Mouse (Mus musculus) cerebellum, postnatal 4 days (tissue): Measurements from ENCODE around the gene Exoc6.

Experiments
- DNase-seq, 2 experiments: peaks; one replicate each; pipeline ENCODE4 v3.0.0; 2022; ENCODE audit warnings: low spot score in 2 of 2, mixed read lengths in 1 of 2

The Exoc6 gene

GRCm38 (mm10) chr19:37689478-37689877 is 139.3 kb downstream of the Exoc6 start:
- DNase-seq: no peak

GRCm38 (mm10) chr19:37690716-37691115 is 140.5 kb downstream of the Exoc6 start:
- DNase-seq: no peak

- DNase-seq: no peak
Observed at GRCm38 (mm10) chr19:37692879-37693278, 142.7 kb downstream of the Exoc6 start.

- no peak for DNase-seq
Observed at GRCm38 (mm10) chr19:37695146-37695545, 144.9 kb downstream of the Exoc6 start.

GRCm38 (mm10) chr19:37695762-37696602 is 145.8 kb downstream of the Exoc6 start:
- no peak for DNase-seq

- no peak for DNase-seq
Observed at GRCm38 (mm10) chr19:37696603-37697334, 146.6 kb downstream of the Exoc6 start.

GRCm38 (mm10) chr19:37697335-37697636 is 147.1 kb downstream of the Exoc6 start:
- DNase-seq: no peak

- no peak for DNase-seq
Observed at GRCm38 (mm10) chr19:37697651-37698272, 147.5 kb downstream of the Exoc6 start, which contains the start of gene Cyp26a1. TSS of gene Cyp26a1 (plus strand) at chr19:37697798.

GRCm38 (mm10) chr19:37698273-37699160 is 148.3 kb downstream of the Exoc6 start:
- DNase-seq: no peak

- no peak for DNase-seq
Observed at GRCm38 (mm10) chr19:37699711-37700110, 149.5 kb downstream of the Exoc6 start.

GRCm38 (mm10) chr19:37702377-37703076 is 152.3 kb downstream of the Exoc6 start:
- DNase-seq: no peak

GRCm38 (mm10) chr19:37703902-37704509 is 153.8 kb downstream of the Exoc6 start:
- DNase-seq: peak; percentile 67 to 77

GRCm38 (mm10) chr19:37705722-37706121 is 155.5 kb downstream of the Exoc6 start:
- DNase-seq: no peak

- DNase-seq: no peak
Observed at GRCm38 (mm10) chr19:37714681-37715080, 164.5 kb downstream of the Exoc6 start.

- no peak for DNase-seq
Observed at GRCm38 (mm10) chr19:37715980-37716379, 165.8 kb downstream of the Exoc6 start.

GRCm38 (mm10) chr19:37716524-37717175 is 166.4 kb downstream of the Exoc6 start:
- DNase-seq: no peak

GRCm38 (mm10) chr19:37719166-37719565 is 168.9 kb downstream of the Exoc6 start:
- no peak for DNase-seq

- DNase-seq: no peak
Observed at GRCm38 (mm10) chr19:37724591-37724990, 174.4 kb downstream of the Exoc6 start.

GRCm38 (mm10) chr19:37726585-37726984 is 176.4 kb downstream of the Exoc6 start:
- no peak for DNase-seq

GRCm38 (mm10) chr19:37727366-37727765 is 177.1 kb downstream of the Exoc6 start:
- no peak for DNase-seq
